Mouse (Mus musculus): ENCODE results near the gene Gm10972.
"Not testable (repeated sequence)": the region's sequence is repeated elsewhere in the genome, so short reads cannot be mapped to it uniquely, and the experiment has no call there.

Gene Gm10972

DNA sequence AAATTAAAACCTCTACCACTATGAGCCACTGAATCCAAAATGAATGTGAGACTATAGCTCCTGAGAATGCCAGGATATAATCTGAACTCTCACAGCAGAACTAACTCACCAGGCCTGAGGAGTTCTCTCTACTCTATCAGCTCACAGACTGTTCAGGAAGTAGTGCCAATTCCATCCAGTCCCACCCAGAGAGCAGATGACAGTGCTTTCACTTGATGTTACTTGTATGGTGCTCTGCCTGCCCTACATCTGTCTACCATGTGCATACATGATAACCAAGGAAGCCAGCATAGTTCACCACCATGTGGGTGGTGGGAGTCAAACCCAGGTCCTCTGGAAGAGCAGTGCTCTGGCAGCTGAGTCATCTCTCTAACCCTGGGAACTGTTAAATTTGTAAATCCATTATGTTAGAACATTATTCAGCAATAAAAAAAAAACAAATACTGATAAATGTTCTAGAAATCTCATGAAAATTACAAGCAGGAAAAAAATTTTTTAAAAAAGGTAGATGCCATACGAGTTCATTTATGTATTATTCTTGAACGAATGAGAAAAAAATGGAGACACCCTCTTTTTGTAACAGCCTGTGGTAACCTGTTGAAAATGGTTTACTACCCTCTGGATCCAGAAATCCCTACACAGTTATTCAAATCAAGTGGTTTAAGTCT, at the start of gene Gm10972:
Gene Gm10972, plus strand, starts transcription at position 618 of the 668 bp plus-strand sequence.
- DNase-seq (ENCODE audit: low spot score in 2 of 2) = not testable (repeated sequence)

DNA sequence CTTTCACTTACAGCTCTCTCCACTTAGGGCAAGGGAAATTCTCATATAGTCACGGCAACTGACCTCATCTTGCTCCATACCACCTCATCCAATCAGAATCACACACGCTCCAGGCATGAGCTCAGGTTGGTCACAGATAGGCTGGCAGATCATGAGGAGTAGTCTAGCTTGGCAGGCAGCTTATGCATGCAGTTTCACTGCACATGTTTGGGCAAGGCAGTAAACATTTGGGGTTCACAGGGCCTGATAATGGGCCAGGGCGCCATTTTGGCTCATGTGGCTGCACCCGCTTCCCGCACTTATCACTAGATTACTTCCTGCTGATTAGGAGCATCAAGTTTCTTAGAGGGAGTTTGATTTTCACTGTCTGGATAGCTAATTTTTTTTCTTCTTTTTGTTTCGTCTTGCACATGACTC, 47.0 kb upstream of the Gm10972 start:
- DNase-seq (ENCODE audit: low spot score in 2 of 2) = no peak

- no peak for DNase-seq (ENCODE audit: low spot score in 2 of 2)
These were observed 45.6 kb upstream of the Gm10972 start for GRCm38 (mm10) chr3:94597224-94597779.

DNA sequence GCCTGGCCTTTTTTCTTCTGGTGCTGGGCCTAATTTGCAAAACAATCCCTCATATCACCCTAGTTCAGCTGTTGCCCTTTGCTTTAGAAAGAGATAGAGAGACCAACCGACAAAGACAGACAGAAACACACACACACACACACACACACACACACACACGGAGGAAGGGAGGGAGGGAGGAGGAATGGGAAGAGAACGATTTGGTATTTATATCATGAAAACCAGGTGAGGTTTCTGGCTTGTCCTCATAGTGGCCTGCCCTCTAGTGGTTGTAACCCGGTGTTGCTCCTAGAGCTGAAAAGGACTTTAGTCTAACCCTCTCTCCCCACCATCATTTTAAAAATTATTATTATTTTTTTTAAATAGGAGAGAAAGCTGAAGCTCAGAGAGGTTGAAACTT, 41.0 kb upstream of the Gm10972 start:
- peak in 1 of 2 experiments; percentile 29 for DNase-seq (ENCODE audit: low spot score in 2 of 2)

- DNase-seq (ENCODE audit: low spot score in 2 of 2) = no peak
These were observed 33.3 kb upstream of the Gm10972 start for GRCm38 (mm10) chr3:94609621-94610020.

DNA sequence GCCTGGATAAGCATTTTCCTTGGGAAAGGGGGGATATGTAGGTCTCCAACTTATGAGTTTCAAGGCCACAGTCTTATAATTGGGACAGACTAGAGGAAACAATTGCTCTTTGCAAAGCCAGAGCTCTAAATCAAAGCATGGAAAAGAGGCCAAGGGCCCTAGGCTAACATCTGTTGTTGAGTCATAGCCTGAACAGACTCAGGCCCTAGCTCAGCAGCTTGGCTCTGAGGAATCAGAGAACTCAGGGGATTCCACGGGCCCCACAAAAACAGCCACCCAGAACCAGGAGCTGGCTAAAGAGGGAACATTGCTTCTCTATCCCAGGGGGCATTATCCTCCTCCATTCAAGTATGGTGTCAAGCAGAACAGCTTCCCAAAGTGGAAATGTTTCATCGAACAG, 32.3 kb upstream of the Gm10972 start:
- DNase-seq (ENCODE audit: low spot score in 2 of 2) = no peak

- no peak for DNase-seq (ENCODE audit: low spot score in 2 of 2)
These were observed 31.6 kb upstream of the Gm10972 start for GRCm38 (mm10) chr3:94611343-94611742.

- DNase-seq (ENCODE audit: low spot score in 2 of 2) = no peak
These were observed 31.1 kb upstream of the Gm10972 start for GRCm38 (mm10) chr3:94611834-94612233.

DNA sequence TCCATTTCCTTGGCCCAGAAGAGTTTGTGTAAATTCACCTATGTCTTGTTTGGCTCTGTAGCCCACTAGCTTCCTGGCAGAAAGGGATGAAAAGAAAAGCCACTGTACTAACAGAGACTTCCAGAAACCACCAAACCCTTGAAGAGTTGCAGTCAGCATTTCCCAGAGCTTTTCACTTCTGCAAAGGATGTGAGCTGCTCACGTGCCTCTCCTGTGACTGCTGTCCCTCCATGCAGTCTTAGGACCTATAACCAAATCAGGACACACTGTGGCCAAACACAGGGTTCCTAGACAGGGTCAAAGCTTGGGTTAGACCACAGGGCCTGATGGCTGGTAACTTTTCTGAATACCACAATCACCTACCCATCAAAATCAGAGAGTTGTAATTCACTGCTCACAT, 30.6 kb upstream of the Gm10972 start:
- DNase-seq (ENCODE audit: low spot score in 2 of 2) = no peak

GRCm38 (mm10) chr3:94613258-94613878, 29.5 kb upstream of the Gm10972 start:
- DNase-seq (ENCODE audit: low spot score in 2 of 2) = no peak

DNA sequence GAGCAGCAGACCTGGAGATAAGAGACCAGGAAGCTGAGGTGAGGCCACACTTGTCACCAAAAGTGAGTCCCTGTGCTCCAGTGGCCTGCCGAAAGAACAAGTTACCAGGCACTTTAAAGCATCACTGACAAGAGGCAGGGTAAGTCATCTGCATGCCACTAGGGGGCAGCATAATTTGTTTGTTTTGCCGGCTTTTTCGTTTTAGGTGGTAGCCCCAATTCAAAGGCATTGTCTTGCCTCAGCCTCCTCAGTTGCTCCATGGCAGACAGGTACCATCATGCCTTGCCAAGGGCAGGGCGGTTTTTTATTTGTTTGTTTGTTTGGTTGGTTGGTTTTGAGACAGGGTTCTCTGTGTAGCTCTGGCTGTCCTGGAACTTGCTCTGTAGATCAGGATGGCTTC, 26.2 kb upstream of the Gm10972 start:
- no peak for DNase-seq (ENCODE audit: low spot score in 2 of 2)

- DNase-seq (ENCODE audit: low spot score in 2 of 2) = no peak
These were observed 21.0 kb upstream of the Gm10972 start for GRCm38 (mm10) chr3:94621740-94622507.

DNA sequence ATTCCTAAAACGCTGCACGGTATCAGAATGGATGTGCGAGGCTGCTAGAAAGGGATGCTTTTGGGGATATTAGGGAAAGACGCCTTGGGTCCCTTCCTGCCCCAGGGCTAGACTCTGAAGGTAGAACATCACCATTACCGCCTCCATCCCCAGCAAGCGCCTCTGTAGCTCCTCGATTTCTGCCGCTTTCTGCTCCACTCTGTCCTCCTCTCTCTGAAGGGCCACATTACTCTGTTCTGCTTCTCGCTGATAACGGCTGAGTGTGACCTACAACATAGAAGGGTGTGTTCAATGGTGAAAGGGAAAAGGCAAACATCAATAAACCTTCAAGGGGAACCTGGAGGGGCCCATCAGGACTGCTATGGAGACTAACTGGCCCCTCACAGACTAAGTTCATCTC, 20.4 kb upstream of the Gm10972 start:
- DNase-seq (ENCODE audit: low spot score in 2 of 2) = no peak

DNA sequence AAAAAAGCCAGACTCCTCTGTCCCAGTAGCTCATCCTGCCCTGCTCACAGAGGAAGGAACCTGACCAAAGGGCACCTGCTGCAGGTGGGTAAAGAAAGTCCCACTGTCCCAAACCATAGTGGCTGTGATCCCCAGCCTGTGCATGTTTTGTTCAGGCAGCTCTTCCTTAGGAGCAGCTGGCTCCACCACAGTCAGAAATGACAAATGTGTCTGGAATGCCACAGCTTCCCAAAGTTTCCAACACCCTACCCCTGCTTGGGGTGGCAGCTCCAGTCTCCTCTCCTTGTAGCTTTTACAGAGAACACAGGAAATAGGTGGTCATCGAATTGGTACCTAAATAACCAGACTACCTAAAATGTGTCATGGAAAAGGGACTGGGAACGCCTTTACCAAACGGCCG, 18.6 kb upstream of the Gm10972 start:
- DNase-seq (ENCODE audit: low spot score in 2 of 2) = no peak

DNA sequence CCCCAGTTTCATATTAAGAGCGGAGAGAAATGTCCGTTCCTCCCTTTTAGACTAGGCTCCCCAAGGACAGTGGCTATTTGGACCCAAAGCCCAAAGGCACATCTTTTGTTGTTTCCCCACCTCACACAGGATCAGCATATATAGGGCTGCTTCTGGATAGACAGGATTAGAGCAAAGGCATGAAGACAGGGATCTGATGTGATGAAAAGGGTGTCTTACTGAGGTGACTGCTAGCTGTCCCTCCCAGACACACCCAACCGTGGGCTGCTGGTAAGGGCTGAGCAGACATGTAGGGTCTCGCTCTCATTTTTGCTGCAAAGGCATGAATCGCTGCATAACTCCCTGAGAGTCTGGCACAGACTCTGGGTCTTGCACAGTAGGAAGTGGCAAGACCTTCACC, 14.2 kb upstream of the Gm10972 start:
- DNase-seq (ENCODE audit: low spot score in 2 of 2) = no peak

DNA sequence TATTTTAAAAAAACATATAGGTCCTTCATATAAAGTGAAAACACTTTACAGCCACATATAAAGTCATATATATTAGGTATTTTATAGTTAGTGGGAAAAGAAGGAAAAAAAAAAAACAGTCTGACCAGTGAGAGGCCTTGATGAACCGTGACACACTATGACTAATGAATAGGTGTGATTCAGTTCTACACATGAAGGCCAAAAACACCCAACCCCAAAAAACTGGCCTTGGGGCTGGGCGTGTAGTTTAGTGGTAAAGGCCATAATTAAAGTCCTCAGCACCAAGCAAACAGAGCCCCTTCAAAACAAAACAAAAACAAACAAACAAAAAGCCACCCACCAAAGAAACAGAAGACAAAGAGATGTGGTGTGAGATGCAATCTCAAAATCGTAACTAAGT, 13.0 kb upstream of the Gm10972 start:
- no peak for DNase-seq (ENCODE audit: low spot score in 2 of 2)

- DNase-seq (ENCODE audit: low spot score in 2 of 2) = no peak
These were observed 6.1 kb downstream of the Gm10972 start for GRCm38 (mm10) chr3:94648755-94649590.

DNA sequence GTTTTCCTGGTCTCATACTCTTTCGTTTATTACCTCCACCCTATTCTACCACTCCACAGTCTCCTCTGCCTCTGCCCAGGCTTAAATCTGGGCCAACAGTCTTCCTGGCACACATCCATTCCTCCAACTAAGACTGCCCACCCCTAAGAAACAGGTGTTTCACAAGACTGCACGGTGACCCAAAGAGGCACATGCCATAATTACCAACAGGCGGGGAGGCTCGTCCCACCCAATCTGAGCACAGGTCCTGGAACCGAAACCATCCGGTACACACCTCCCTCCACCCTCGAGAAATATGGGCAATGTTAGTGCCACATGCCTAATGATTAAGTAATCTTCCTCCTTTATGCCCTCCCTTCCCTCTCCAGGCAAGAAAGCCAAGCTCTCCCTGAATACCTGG, 7.5 kb downstream of the Gm10972 start:
- no peak for DNase-seq (ENCODE audit: low spot score in 2 of 2)

DNA sequence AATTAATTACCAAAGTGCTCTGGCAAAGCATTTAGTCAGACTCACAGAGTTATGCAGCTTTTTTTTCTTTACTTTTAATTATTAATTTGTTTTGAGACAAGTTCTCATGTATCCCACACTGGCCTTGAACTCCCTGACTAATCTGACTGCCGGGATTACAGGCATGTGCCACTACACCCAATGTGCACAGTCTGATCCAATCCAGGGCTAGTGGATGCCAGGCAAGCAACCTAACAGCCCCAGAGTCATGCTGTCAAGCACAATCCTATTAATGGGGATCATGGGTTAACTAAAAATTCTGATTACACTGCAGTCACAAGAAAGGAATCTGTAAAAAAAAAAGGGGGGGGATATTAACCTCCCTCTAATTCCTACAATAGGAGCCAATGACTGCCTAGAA, 11.1 kb downstream of the Gm10972 start:
- not testable (repeated sequence) for DNase-seq (ENCODE audit: low spot score in 2 of 2)

GRCm38 (mm10) chr3:94657852-94658739, 15.2 kb downstream of the Gm10972 start:
- DNase-seq (ENCODE audit: low spot score in 2 of 2) = not testable (repeated sequence)

GRCm38 (mm10) chr3:94658740-94659095, 15.8 kb downstream of the Gm10972 start, which contains the start of gene Tuft1:
Tuft1 (minus strand) TSS chr3:94658872.
- peak in 1 of 2 experiments; percentile 31 for DNase-seq (ENCODE audit: low spot score in 2 of 2)
